Mouse (Mus musculus): Measurements from ENCODE around the gene Mtfr1l.
"Not testable (repeated sequence)": the region's sequence is repeated elsewhere in the genome, so short reads cannot be mapped to it uniquely, and the experiment has no call there.

The Mtfr1l gene

DNA sequence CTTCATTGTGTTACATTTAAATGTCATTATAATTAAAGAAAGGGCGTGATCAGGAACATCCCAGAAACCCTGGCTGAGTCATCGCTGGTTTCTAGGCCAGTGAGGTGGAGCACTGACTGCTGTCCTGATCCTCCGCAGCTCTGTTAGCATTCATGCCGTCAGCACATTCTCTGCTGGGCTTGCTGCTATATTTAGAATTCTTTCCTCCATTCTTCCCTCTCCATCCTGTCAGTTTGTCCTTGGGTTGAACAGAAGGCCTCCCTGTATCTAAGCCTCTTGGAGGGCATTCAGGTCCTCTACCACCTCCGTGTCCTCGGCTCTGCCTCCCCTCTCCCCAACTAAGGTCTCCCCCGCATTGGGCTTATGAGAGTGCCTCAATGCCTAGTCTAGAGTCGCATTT, 18.2 kb downstream of the Mtfr1l start:
- in situ Hi-C loops (cut with MboI) = no loop called here

DNA sequence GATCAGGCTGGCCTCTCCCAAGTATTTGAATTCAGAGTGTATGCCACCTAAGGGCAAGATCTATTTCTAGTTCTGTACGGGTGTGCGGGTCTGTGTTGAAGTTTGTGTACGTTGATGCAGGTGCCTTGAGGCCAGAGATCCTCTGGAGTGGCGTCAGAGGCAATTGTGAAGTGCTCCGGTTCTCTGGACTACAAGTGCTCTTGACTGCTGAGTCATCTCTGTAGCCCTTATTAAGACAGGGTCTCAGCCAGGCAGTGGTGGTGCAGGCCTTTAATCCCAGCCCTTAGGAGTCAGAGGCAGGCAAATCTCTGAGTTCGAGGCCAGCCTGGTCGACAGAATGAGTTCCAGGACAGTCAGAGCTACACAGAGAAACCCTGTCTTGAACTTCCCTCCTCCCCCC, 19.6 kb downstream of the Mtfr1l start:
- in situ Hi-C loops (cut with MboI) = no loop called here

GRCm38 (mm10) chr4:134514309-134514930, 20.8 kb downstream of the Mtfr1l start:
- in situ Hi-C loops (cut with MboI) = no loop called here

GRCm38 (mm10) chr4:134512798-134513197, 22.4 kb downstream of the Mtfr1l start:
- in situ Hi-C loops (cut with MboI) = no loop called here

DNA sequence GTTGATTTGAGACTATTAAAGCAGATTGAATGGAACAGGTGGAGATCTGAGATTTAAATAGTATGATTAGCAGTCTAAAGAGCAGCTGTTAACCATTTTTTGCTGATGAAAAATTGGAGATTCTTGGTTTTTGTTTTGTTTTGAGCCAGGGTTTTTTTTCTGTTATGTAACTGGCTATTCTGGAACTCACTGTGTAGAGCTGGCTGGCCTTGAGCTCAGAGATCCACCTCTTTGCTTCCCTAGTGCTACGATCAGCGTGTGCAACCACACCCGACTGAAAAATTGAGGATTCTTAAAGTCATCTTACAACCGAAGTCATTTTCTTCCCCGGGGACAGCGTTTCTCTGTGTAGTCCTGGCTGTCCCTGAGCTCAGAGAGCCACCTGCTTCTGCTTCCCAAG, 23.5 kb downstream of the Mtfr1l start:
- in situ Hi-C loops (cut with MboI) = no loop called here

DNA sequence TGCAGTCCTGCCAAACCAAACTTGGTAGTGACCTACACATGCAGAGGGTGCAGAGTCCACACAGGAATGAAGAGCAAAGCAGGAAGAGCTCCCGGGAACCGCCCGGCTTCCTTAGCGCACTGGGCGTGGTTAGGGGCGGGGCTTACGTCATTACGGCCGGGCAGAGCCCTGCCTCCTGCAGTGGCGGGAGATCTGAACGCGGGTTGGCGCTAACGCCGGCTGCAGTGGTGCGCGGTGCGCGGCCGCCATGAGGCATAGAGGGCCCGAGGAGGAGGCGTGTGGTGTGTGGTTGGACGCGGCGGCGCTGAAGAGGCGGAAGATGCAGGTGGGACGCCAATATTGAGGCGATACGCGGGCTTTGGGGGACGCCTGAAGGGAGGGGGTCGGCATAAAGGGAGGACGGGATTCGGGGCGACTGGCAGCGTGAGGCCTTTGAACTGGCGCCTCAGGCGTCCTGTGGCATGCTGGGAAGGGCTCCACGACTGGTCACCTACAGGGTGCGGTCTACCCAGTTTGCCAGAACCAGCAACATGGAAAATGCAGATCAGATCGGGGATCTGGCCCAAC, 24.3 kb downstream of the Mtfr1l start, which contains the start of gene Aunip:
Gene Aunip (plus strand): TSS at position 155 of the 567 bp plus-strand sequence.
- in situ Hi-C loops (cut with MboI) = no loop called here

GRCm38 (mm10) chr4:134510396-134510795, 24.8 kb downstream of the Mtfr1l start:
- in situ Hi-C loops (cut with MboI) = no loop called here

- in situ Hi-C loops (cut with MboI) = no loop called here
Measured at GRCm38 (mm10) chr4:134506713-134507112, 28.5 kb downstream of the Mtfr1l start.

GRCm38 (mm10) chr4:134505966-134506594, 29.1 kb downstream of the Mtfr1l start:
- in situ Hi-C loops (cut with MboI) = no loop called here

GRCm38 (mm10) chr4:134505303-134505789, 29.8 kb downstream of the Mtfr1l start:
- in situ Hi-C loops (cut with MboI) = no loop called here

- in situ Hi-C loops (cut with MboI) = no loop called here
Measured at GRCm38 (mm10) chr4:134503686-134504357, 31.4 kb downstream of the Mtfr1l start.

- in situ Hi-C loops (cut with MboI) = no loop called here
Measured at GRCm38 (mm10) chr4:134501095-134501494, 34.1 kb downstream of the Mtfr1l start.

DNA sequence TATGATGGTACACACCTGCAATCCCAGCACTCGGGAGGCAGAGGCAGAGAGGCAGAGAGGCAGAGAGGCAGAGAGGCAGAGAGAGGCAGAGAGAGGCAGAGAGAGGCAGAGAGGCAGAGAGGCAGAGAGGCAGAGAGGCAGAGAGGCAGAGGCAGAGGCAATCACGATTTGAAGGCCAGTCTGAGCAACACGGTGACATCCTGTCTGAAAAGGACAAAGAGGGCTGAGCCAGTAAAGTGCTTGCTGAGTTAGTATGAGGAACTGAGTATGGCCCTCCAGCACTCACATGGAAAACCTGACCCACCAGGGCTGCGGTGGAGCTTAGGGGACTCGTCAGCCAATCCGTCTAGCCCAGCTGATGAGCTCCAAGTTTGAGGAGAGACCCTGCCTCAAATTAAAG, 36.2 kb downstream of the Mtfr1l start:
- in situ Hi-C loops (cut with MboI) = not testable (repeated sequence)

DNA sequence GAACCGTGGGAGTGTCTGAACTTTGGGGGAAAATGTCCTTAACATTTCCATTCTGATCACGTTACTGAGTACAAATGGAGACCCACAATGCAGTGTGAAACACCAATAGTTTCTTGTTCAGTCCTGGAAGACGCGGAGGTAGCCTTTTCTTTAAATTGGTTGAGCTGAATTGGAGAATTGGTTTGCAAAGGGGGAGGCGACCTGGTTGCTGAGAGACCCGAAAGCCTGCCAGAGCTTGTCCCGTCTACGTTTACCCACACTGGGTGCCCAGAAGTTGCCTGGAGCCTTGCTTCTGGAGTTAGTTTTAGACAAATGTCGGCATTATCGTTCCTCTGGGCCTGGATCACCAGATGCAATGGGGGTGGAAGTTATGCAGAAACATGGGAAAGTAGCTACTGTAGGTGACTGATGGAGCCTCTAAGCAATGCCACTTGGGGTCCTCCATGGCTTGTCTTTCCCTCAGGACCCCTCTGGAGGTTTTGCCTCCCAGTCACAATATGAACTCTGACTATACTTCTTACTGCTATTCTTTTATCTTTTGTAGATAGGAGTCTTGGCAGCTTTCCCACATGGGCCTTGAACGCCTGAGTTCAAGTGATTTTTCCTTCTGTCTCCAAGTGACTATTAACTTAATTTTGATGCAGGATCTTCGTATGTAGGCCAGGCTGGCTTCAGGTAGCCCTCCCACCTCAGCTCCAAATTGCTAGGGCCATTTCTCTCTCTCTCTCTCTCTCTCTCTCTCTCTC, 37.0 kb downstream of the Mtfr1l start:
- in situ Hi-C loops (cut with MboI) = no loop called here

GRCm38 (mm10) chr4:134497223-134497622, 38.0 kb downstream of the Mtfr1l start:
- in situ Hi-C loops (cut with MboI) = no loop called here

DNA sequence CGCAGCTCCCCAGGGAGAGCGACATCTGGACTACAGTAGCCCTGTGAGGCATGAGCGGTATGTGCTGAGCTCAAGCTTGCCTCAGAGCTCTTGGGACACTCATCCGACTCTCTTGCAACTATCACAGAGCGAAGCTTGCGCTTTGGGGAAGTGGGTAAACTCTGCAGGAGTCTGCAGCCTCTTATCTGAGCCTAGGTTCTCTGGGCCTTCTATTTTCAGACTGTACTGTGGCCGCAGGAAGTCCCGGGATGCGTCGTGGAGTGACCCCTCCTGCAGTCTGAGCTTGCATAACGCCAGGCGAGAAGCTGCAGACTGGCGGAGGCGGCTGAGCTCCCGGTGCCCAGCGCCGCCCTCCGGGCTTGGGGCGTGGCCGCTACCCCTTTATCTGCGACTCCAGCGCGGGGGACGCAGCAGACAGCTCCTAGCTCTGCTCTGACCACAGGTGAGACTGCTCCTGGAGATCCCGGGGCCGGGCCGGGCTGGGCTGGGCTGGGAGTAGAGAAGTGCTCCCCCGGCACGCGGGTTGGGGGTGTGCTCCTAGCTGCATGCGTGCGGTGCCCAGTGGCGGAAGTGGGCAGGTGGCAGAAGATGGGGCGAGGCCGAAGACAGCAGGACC, 38.5 kb downstream of the Mtfr1l start, which contains the start of gene Paqr7:
Gene Paqr7 (plus strand): TSS at position 103 of the 616 bp plus-strand sequence.
- in situ Hi-C loops (cut with MboI) = no loop called here

DNA sequence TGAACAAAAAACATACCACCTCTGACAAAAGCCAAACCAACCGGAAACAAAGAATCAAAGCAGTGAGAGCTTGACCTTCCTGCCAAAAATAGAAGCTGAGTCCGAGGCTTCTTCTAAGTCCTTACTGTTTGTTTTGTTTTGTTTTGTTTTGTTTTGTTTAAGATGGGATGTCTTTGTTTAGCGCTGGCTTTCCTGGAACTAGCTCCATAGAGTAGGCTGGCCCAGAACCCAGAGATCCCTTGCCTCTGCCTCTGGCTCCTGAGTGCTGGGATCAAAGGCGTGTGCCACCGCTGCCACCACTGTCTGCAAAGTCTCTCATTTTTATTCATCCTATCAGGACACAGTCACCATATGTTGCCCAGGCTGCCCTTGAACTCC, 39.7 kb downstream of the Mtfr1l start:
- in situ Hi-C loops (cut with MboI) = no loop called here

DNA sequence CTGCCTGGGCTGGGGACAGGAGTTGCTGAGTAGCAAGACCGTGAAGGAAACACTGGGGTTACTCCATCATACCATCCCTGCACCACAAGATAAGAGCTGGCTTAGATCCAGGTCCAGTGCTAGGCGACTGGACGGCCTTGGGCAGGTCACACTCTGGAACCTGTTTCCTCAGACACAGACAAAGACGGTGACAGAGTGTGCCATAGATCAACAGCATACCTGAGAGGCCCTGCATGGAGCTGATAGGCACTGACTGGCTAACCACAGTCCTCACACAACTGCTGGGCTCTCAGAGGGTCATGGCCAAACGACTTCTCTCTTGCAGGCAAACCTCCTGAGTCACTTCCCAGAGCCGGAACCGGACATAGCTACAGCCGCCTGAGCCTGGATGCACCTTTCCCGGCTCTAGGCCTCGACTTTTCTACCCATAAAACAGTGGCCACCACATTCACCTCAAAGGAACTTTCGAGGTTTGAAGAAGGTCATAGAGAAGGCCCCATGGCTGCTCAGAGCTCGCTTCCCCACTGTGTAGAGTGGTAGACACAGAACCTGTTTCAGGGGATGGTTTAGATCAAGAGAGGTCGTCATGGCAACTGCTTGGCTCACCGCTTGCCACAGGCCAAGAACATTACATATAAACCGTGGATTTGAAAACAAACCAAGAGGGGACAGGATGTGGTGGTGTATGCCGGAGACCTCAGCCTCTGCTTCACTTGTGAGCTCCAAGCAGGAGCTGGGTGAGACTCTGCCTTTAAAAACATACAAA, 40.2 kb downstream of the Mtfr1l start:
- in situ Hi-C loops (cut with MboI) = no loop called here

GRCm38 (mm10) chr4:134494161-134494560, 41.0 kb downstream of the Mtfr1l start:
- in situ Hi-C loops (cut with MboI) = not testable (repeated sequence)

GRCm38 (mm10) chr4:134491716-134492115, 43.5 kb downstream of the Mtfr1l start:
- in situ Hi-C loops (cut with MboI) = no loop called here
